Mouse (Mus musculus) CH12.LX (cell line): ENCODE results near the gene Gpm6b.

Experiments used
- CHD1 ChIP-seq: IDR thresholded peaks from 2 replicates; pipeline ENCODE4 v1.6.1; 2012; ENCODE audit warnings: low read depth, low read length, improper control_type of control experiment, inconsistent platforms
- E2F4 ChIP-seq: IDR thresholded peaks from 2 replicates; pipeline ENCODE4 v1.6.1; 2011; ENCODE audit warnings: low read depth, low read length, improper control_type of control experiment; ENCODE audit not compliant: insufficient replicate concordance
- EP300 ChIP-seq: IDR thresholded peaks from 2 replicates; pipeline ENCODE4 v1.6.1; 2011; ENCODE audit warnings: low read length, improper control_type of control experiment
- MAX ChIP-seq: IDR thresholded peaks from 2 replicates; pipeline ENCODE4 v1.6.1; 2011; ENCODE audit warnings: low read length, improper control_type of control experiment
- MAZ ChIP-seq: IDR thresholded peaks from 2 replicates; pipeline ENCODE4 v1.6.1; 2012; ENCODE audit warnings: low read depth, mild to moderate bottlenecking, inconsistent platforms, low read length, improper control_type of control experiment, moderate library complexity
- POLR2A ChIP-seq: IDR thresholded peaks from 2 replicates; pipeline ENCODE4 v1.6.1; 2011; ENCODE audit warnings: low read depth, mild to moderate bottlenecking, improper control_type of control experiment, low read length
- SIN3A ChIP-seq: IDR thresholded peaks from 2 replicates; pipeline ENCODE4 v1.6.1; 2012; ENCODE audit warnings: low read length, improper control_type of control experiment, inconsistent platforms
- TBP ChIP-seq: conservative IDR thresholded peaks from 2 replicates; pipeline ENCODE4 v1.6.1; 2011; ENCODE audit warnings: low read depth, low read length, improper control_type of control experiment
- TCF12 ChIP-seq: IDR thresholded peaks from 2 replicates; pipeline ENCODE4 v1.6.1; 2014; ENCODE audit warnings: low read depth, mild to moderate bottlenecking, inconsistent platforms, low read length, improper control_type of control experiment

- TF ChIP-seq SIN3A (no peak), MAX (no peak), TBP (no peak), CHD1 (no peak), EP300 (no peak), TCF12 (no peak), POLR2A (no peak), E2F4 (no peak), MAZ (no peak)
Observed at GRCm38 (mm10) chrX:166198266-166198665, 40.4 kb upstream of the Gpm6b start.
